Mouse (Mus musculus) mouse embryonic stem cell (cell line): ENCODE results near the gene Pdk1.
"Not testable (repeated sequence)": the region's sequence is repeated elsewhere in the genome, so short reads cannot be mapped to it uniquely, and the experiment has no call there.

ENCODE experiments used
- in situ Hi-C, 2 experiments: fragments of 300-500 bp; cut with MboI; formaldehyde crosslinking; loops; 1 replicate in 1 of 2; 3 replicates in 1 of 2; pipeline ENCODE4 v1.14.3; 2019 to 2020; ENCODE audit warnings: low sequenced_read_pairs in 2 of 2, low pct_unique_long_range_greater_than_20kb in 1 of 2, mixed read lengths in 1 of 2; ENCODE audit not compliant: unreplicated experiment in 1 of 2

Pdk1 gene

DNA sequence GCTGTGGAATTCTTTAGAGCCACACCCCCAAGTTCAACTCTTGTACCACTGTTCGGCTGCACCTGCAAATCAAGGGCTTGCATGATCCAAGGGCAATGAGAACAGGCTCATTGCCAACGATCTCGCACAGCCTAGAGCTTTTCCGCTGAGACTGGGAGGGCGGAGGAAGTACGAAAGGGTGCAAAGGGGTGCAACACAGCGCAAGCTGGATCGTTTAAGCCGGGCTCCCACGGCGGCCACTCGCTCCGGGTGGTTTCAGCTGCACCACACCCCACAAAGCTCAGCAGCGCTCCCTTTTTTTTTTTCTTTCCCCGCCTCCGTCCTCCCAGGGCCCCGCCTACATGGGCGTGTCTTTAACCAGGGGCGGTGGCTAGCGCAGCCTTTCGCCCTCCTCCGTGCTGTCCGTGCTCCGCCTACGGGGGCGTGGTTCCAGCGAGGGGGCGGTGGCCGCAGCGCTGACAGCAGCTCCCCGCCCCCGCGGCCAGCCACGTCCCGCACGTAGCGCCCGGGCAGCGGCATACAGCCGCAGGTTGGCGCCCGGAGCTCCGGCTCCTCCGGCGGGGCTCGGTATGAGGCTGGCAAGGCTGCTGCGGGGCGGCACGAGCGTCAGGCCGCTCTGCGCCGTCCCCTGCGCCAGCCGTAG, at the start of gene Pdk1:
Pdk1 (plus strand) TSS at position 424 of the 643 bp plus-strand sequence.
- in situ Hi-C loops, result no loop called here

DNA sequence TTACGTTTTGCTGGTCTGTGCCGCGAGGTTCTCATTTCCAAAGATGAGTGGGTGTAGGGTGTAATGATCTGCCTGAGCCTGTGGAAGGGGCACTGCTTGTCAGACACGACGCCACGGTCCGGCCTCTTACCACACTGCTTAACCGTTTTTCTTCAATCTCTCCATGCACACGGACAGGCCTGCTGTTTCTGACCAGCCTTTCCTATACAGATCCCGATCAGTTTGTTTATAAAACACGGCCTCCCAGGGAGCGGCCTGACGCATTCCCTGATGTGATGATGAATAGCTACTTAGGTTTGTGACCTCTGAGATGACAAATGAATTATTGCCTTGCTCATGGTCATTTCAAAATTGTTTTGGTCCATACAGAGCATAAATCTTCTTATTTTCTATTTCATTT, 48.9 kb upstream of the Pdk1 start:
- in situ Hi-C loops, result loop anchor here in 1 of 2 experiments (5.0 kb wide), 1 partner anchor 222 kb away; no protein-coding TSS in a partner anchor

DNA sequence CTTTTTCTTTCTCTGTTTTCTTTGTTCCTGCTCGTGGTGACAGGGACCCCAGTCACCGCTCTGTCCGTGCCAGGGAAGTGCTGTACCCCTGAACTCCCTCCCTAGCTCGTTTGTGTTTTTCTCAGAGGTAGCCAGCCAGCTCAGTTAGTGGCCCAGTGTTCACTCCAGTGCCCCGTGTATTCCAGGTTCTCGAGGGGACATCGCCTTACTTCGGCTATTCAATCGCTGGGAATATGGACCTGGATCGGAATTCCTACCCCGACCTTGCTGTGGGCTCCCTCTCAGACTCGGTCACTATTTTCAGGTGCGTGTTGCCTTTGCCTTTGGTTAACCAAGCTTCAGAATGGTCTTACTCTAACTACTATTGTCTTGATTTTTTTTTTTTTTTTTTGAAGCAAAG, 45.3 kb upstream of the Pdk1 start:
- in situ Hi-C loops, result no loop called here

DNA sequence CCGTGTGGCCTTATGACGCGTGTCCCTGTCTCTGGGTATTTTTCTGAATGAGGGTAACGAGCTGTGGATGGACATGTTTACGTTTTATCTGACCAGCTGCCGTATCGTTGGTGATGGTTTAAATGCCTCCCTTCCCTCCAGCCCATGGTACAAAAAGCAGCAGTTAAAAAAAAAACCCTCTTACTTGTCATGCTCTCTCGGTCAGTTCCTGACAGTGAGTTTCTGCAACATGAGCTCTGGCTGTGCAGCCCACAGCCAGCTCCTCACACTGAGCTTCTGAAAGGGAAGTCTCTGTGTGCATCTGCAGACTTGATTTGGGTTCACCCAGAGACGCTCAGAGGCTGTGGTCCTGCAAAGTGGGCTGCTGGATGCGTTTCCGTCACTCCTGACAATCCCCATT, 44.1 kb upstream of the Pdk1 start:
- in situ Hi-C loops, result no loop called here

DNA sequence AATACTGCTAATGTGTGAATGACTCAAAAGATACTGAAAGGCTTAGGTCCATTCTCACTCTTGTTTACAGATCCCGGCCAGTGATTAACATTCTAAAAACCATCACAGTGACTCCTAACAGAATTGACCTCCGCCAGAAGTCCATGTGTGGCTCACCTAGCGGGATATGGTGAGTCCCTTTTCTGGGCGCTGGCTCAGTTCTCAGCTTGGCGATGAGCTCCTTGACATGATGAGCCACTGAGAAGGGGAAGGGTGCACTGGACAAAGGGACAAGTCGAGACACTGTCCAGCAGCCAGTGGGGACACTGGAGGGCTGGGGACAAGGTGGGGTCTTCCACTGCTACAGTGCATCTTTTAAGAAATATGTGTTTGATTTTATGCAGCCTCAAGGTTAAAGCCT, 39.4 kb upstream of the Pdk1 start:
- in situ Hi-C loops, result no loop called here

DNA sequence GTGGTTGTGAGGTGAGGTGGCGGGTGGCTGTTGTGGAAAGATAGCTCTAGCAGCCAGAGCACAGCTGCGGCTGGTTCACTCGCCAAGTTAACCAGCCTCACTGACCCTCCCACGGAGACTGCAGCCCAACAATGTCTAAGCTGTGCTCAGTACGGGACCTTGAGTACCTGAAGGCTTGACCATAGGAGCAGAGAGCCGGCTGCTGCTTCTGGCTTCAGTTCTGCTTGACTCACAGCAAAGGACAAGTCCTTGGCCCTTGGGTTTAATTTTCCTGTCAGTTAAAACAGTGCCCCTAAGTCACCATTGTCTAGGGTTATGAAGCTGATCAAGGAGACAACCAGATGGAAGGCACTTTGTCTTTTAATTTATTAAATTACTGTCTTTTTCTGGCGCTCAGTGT, 38.7 kb upstream of the Pdk1 start:
- in situ Hi-C loops, result no loop called here

DNA sequence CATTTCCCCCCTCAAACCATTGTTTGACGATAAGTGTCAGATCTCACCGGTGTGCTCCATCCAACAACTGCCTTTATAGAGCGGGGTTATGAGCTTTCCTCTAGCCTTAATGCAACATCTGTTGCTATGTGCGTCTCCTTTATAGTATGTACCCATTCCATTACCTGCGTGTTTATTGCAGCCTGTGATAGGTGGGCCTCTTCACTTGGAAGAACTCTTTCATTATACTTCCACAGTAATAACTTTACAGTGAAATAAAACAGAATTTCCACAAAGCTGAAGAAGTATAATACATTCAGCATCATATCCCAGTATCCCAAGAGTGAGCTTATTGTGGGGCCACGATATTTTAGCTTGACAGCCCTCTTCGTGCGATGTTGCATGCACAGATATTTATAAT, 37.5 kb upstream of the Pdk1 start:
- in situ Hi-C loops, result no loop called here

DNA sequence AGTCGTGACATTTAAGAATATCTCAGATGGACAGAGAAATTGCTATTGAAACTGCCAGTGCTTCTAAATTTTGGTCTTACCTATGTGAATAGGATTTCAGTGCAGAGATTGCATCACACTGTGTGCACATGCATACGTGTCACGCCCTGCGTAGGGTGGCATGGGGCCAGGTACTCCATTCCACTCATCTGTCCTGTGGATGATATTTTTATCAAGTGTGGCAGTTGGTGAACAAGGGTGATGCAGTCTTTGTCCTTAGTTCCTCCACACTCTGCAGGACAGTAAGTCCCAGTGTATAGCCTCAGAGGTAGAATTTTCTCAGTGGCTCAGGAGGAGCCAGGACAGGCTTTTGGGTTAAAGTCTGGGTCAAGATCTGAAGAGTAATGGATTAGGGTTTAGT, 36.8 kb upstream of the Pdk1 start:
- in situ Hi-C loops, result no loop called here

DNA sequence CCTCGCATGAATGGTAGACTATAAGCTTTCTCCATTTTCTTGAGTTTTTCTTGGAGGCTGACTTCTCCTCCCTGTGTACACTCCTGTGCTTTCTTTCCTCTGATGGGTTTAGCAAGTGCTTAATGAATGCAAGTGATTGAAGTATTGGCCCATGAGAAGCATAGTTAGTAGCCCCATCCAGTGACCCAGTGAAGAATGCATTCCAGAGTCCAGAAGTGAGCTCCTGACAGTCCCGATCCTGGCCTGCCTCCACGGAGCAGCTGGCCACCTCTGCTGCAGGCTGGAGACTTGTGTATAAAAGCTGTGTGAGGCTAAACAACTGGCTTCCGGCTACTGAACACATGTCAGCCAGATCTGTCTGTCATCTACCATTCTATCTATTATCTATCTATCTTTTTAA, 35.8 kb upstream of the Pdk1 start:
- in situ Hi-C loops, result no loop called here

DNA sequence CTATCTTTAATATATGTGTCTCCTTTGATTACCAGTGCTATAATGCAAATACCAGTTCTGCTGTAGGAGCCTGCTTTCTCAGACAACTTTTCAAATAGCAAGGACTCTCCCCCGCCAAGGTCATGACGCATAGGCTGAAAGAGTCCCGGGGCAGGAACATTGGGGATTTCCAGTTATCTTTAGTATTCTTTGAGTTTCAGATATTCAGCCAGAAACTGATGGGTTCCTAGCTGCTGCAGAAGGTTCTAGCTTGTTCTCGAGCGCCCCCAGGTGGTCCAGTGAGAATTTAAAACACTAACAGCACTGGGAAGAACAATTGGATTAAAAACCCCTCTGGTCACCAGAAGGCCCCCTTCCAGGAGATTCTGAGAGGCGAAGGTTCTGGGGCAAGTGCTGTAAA, 35.2 kb upstream of the Pdk1 start:
- in situ Hi-C loops, result no loop called here

DNA sequence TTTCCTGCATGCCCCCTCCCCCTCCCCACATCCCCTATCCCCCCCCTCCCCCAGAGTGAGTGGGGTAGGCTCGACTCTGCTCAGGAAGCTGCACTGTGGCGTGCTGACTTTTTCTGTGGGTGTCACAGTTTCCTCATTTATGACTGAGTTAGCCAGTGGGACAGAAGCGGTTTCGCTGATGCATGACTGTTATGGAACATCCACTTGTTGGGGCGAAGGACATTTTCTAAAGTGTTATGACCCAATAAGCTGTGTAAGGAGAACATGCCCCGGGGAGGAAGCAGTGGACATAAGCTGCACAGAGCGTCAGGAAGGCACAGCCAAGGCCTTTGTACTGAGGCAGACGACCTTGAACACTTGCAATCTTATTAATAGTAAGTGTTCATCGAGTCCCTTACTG, 29.7 kb upstream of the Pdk1 start:
- in situ Hi-C loops, result no loop called here

DNA sequence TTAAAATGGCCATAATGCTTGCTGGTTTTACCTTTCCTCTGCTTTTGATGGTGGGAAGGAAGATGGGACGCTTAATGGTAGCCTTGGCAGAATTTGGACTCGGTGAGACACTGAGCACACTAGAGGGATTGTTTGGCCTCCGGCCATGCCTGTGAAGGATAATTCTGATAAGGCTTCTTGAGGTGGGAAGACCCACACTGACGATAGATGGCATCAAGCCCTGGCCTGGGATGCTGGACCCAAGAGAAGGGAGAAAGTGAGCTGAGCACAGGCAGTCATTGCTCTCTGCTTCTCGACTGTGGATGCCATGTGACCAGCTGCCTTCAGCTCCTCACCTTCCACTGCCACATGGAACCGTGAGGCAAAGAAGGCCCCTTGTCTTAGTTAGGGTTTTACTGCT, 28.1 kb upstream of the Pdk1 start:
- in situ Hi-C loops, result no loop called here

DNA sequence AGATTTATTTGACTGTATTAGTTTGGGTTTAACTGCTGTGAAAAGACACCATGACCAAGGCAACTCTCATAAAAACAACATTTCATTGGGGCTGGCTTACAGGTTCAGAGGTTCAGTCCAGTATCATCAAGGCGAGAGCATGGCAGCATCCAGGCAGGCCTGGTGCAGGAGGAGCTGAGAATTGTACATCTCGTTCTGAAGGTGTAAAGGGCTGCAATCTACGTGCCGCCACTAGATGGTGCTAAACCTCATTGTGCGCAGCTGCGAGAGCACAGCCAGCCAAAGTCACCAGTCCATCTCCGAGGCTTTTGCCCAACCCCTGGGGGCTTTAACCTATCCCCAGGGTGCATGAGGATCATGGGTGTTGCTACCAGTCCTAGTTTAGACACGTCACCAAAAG, 20.9 kb upstream of the Pdk1 start:
- in situ Hi-C loops, result not testable (repeated sequence)

DNA sequence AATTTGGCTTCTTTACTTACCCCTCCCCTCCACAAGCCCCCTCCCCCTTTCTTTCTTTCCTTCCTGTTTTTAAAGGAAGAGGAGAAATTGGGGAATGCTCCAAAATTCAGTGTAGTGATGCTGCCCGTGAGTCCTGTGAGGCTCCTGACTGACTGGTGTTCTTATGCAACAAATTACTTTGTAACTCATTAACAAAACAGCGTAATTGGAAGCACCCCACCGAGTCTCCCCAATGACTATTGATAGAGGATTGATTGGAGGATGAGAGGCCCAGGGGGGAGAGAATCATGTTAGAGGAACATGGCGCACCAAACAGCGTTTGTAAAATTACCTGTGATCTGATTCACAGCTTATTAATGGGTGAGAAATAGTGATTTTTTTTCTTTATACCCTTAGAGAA, 17.9 kb upstream of the Pdk1 start:
- in situ Hi-C loops, result no loop called here

DNA sequence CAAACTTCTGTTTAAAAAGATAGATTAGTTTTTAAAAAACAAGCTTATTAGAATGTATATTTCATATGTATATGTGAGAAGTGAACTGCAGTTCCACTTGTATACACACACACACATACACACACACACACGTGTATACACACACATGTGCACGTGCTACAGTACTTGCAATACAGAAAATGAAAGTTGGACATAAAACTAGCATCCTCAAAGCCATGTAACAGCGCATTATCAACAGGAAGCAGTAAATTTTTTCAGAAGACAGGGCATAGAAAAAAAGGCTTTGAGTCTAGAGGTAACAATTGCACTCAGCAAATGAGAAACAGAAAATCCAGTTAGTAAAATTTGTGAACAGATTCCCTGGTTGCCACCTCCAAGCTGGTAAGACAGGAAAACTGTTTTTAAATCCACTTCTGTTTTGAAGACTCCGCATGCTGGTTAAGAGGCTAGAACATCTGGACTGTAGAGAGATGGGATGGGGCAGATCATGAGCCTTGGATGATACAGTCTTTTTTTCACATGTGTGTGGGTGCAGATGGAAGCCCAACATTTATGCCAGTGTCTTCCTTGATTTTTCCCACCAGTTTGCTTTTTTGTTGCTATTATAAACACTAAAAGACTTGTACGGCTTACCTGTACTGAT, 9.4 kb upstream of the Pdk1 start:
- in situ Hi-C loops, result no loop called here

DNA sequence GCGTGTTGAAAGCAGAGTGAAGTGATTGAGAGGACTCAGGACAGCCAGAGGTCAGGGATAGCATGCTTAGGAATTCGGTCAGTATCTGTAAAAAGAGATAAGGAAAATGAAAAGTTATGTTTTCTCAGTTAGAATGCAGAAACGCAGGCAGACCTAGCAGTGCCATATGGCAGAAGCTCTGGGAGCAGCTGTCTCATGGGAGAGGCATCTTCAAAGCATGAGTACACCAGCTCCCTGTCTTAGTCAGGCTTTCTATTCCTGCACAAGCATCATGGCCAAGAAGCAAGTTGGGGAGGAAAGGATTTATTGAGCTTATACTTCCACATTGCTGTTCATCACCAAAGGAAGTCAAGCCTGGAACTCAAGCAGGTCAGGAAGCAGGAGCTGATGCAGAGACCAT, 8.0 kb upstream of the Pdk1 start:
- in situ Hi-C loops, result no loop called here

DNA sequence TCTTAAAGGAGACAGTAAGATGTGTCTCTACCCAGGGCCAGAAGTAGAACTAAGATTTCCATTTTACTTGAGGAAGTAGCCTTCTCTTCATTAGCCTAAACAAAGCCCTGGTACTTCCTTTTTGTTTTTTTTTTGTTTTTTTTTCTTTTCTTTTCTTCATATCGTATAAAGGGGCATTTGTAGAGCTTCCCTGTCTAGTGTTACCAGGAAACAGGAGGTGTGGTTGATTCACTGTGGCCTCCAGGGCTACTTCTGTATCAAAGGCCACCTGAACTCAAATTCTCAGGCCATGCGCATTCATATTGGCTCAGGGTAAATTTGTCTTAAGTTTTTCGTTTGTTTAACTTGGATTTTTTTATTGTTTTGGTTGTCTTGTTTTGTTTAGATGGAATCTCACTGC, 7.1 kb upstream of the Pdk1 start:
- in situ Hi-C loops, result no loop called here

DNA sequence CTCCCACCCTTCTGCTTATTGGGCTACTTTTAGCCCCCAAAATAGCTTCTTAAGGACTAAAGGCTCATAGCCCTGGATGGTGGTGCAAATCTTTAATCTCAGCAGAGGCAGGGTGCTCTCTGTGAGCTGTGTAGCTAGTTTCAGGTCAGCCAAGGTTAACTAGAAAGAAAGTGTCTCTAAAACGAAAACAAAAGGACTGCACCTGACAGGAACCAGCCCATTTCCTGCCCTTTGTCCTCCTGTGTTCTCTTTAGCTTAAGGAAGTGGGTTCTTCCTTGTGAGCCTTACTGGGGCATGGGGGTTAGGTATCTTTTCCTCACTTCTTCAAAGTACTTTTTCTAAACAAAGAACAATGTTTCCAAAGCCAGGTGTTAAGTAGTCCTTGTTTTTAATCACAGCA, 6.5 kb upstream of the Pdk1 start:
- in situ Hi-C loops, result no loop called here

DNA sequence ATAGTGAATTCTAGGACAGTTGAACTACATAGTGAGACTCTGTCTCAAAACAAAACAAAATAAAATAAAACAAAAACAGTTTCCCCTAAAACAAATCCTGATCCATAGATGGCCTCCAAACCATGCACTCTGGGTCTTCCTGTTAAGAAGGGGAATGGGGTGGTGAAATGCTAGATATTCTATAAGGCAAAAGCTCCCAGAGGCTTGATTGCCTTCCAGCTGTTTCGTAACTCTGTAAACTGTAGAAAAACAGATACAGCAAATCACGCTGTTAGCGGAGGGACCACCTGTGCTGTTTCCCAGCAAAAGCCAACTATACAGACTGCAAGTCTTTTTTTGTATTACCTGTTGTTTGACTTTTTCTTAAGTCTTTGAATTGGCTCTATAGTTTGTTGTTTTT, 6.0 kb upstream of the Pdk1 start:
- in situ Hi-C loops, result no loop called here

DNA sequence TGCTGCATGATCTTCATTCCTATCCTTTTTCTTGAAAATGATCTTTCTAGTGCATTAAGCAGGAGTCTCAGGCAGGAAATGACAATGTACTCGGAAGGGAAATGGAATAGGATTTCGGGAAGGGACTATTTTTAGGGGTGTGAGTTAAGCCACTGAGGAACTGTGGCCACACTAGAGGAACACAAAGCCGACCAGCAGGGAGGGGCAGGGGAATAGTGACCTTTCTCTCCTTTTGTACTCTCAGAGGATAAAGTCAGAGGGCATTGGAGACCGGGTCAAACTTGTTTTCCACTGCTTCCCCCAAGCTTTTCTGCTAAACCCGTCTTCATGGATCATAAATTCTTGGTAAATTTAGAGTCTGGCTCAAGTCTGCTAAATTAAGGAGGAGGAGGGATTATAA, 5.5 kb upstream of the Pdk1 start:
- in situ Hi-C loops, result no loop called here

DNA sequence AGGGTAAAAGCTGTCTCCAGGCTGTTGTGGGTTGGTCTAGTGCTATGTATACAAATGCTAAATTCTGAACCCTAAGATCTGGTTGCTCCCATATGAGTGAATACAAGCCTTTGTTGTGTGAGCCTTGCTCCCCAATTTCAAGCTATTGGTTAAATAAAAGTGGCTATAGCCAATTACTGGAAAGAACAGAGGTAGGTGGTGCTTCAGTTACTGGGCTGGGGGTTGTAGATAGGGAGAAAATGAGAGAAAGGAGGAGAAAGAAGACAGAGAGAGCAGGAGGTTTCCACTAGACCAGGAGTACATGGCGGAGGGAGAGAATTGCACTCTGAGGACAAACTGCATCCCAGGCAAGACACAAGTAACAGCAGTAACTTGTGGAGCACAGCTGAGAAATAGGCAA, 4.8 kb upstream of the Pdk1 start:
- in situ Hi-C loops, result no loop called here
